Mouse (Mus musculus) left cerebral cortex, adult 8-10 months (tissue): Measurements from ENCODE around the gene A430089I19Rik. TPM values are rescaled to one million over a fixed set of nuclear protein-coding genes. Genes with fewer than 3 reads are reported as not detected.
"Not testable (repeated sequence)": the region's sequence is repeated elsewhere in the genome, so short reads cannot be mapped to it uniquely, and the experiment has no call there.

Experiments
- DNase-seq, 2 experiments: peaks; one replicate each; pipeline ENCODE4 v3.0.0; 2022; ENCODE audit warnings: low spot score in 2 of 2
- total RNA-seq, 4 experiments: library from RNA; stranded (reverse); gene quantifications; 2 replicates each; pipeline ENCODE4 v1.2.4; 2022

The A430089I19Rik gene
- not detected for total RNA-seq

DNA sequence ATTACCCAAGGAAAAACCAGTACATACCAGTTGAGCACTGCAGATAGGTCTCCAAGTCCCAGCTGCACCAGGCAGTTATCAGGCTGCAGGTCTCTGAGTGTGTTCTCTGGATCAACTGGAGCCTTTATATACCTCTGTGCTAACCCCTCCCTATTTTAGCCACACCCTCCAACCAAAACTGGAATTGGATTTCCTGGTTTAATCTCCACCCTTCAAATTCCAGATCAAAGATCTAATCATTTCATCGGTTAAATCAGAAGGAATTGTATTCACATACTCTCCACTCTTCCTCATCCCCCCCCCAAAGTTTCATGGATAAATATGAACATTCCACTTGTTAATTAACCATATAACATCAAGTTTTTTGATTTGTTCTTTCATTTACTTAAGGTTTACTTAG, at the start of gene A430089I19Rik:
Gene A430089I19Rik, minus strand, starts transcription at position 101 of the 400 bp plus-strand sequence.
- not testable (repeated sequence) for DNase-seq

DNA sequence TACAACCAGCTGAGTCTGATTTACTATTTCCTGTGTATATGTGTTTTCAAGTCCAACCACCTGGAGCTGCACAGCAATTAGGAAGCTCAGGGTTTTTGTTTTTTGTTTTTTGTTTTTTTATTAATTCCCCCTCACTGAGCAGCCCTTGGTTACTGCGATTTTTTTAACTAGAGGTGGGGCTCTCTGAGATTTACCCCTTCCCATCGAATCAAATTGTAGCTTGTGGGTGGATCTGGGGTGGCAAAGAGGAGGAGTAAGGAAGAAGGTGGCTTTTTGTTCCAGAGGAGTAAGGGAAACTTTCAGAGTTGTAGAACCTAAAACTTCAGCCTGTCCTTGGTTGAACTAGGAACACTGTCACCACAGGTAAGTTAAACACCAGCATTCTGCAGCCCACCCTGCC, 32.9 kb upstream of the A430089I19Rik start, which contains the start of gene AA792892:
Gene AA792892, plus strand, starts transcription at position 301 of the 400 bp plus-strand sequence.
- not testable (repeated sequence) for DNase-seq

DNA sequence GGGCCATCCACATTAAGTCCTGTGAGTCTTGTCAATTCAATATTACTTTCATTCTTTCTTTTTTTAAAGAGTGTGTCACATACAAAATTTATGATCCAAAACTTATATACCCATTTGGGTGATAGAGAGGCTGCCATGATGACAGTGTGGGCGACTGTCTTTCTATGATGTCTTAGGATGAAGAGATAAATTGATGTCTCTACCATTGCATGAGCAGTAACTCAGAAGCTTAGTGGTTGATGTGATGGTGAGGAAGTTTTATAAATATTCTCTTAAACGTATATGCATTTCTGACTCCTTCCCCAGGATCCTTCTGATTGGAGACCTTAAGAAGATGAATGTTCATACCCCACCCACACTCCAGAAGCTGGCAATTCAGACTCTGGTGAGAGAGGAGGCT, 7.5 kb upstream of the A430089I19Rik start, which contains the start of gene Gm6502:
Gene Gm6502, plus strand, starts transcription at position 301 of the 400 bp plus-strand sequence.
- not testable (repeated sequence) for DNase-seq

Other genes starting within 250 kb of the A430089I19Rik start
- gene BC061212, start 236.3 kb downstream of the A430089I19Rik start, total RNA-seq, result not detected
- not detected for gene Gm6351, start 230.4 kb downstream of the A430089I19Rik start, total RNA-seq
- gene Gm3106, start 88.8 kb downstream of the A430089I19Rik start, total RNA-seq, result not detected
- gene Gm6502, start 7.6 kb upstream of the A430089I19Rik start, total RNA-seq, result not detected
- not detected for gene AA792892, start 33.0 kb upstream of the A430089I19Rik start, total RNA-seq
- not detected for gene Gm7682, start 139.0 kb upstream of the A430089I19Rik start, total RNA-seq
- gene Gm3139, start 219.5 kb upstream of the A430089I19Rik start, total RNA-seq, result not detected